Mouse (Mus musculus) skeletal muscle tissue, adult 2 months (tissue): ENCODE measurements around the gene Myo16.

Experiments used
- DNase-seq: peaks from one replicate; pipeline ENCODE4 v3.0.0-alpha.2; 2012; ENCODE audit warnings: low read depth, low spot score

Gene Myo16

GRCm38 (mm10) chr8:10153611-10154438, at the start of gene Myo16:
Myo16 (plus strand) TSS chr8:10153911.
- no peak for DNase-seq

- DNase-seq: no peak
Observed at GRCm38 (mm10) chr8:10108516-10109271, 45.0 kb upstream of the Myo16 start.

GRCm38 (mm10) chr8:10122749-10123148, 31.0 kb upstream of the Myo16 start:
- DNase-seq: no peak

- DNase-seq: no peak
Observed at GRCm38 (mm10) chr8:10123412-10123811, 30.3 kb upstream of the Myo16 start.

- DNase-seq: no peak
Observed at GRCm38 (mm10) chr8:10125684-10126083, 28.0 kb upstream of the Myo16 start.

- DNase-seq: no peak
Observed at GRCm38 (mm10) chr8:10130513-10131414, 22.9 kb upstream of the Myo16 start.

GRCm38 (mm10) chr8:10139536-10139935, 14.2 kb upstream of the Myo16 start:
- DNase-seq: no peak

GRCm38 (mm10) chr8:10143961-10144360, 9.8 kb upstream of the Myo16 start:
- DNase-seq: no peak

GRCm38 (mm10) chr8:10151692-10152247, 1.9 kb upstream of the Myo16 start:
- DNase-seq: no peak

- no peak for DNase-seq
Observed at GRCm38 (mm10) chr8:10154439-10154745, 681 bp downstream of the Myo16 start.

- DNase-seq: no peak
Observed at GRCm38 (mm10) chr8:10155075-10155474, 1.4 kb downstream of the Myo16 start.

- DNase-seq: no peak
Observed at GRCm38 (mm10) chr8:10161106-10161505, 7.4 kb downstream of the Myo16 start.

GRCm38 (mm10) chr8:10164959-10165358, 11.2 kb downstream of the Myo16 start:
- no peak for DNase-seq

GRCm38 (mm10) chr8:10168326-10168725, 14.6 kb downstream of the Myo16 start:
- no peak for DNase-seq

GRCm38 (mm10) chr8:10169894-10170293, 16.2 kb downstream of the Myo16 start:
- DNase-seq: no peak

- DNase-seq: no peak
Observed at GRCm38 (mm10) chr8:10171321-10171720, 17.6 kb downstream of the Myo16 start.

GRCm38 (mm10) chr8:10172278-10172677, 18.6 kb downstream of the Myo16 start:
- no peak for DNase-seq

- DNase-seq: no peak
Observed at GRCm38 (mm10) chr8:10173033-10173747, 19.5 kb downstream of the Myo16 start.

- no peak for DNase-seq
Observed at GRCm38 (mm10) chr8:10174201-10174840, 20.6 kb downstream of the Myo16 start.

GRCm38 (mm10) chr8:10174841-10175680, 21.4 kb downstream of the Myo16 start:
- DNase-seq: no peak
